Mouse (Mus musculus) frontal cortex, postnatal 25 days (tissue): ENCODE measurements around the gene Nap1l1.
A peak's percentile ranks its signal among the peaks of the same experiment; 100 is the strongest.

ENCODE experiments used
- DNase-seq, 2 experiments: peaks; one replicate each; pipeline ENCODE4 v3.0.0; 2022; ENCODE audit warnings: low spot score in 2 of 2

Gene Nap1l1

DNA sequence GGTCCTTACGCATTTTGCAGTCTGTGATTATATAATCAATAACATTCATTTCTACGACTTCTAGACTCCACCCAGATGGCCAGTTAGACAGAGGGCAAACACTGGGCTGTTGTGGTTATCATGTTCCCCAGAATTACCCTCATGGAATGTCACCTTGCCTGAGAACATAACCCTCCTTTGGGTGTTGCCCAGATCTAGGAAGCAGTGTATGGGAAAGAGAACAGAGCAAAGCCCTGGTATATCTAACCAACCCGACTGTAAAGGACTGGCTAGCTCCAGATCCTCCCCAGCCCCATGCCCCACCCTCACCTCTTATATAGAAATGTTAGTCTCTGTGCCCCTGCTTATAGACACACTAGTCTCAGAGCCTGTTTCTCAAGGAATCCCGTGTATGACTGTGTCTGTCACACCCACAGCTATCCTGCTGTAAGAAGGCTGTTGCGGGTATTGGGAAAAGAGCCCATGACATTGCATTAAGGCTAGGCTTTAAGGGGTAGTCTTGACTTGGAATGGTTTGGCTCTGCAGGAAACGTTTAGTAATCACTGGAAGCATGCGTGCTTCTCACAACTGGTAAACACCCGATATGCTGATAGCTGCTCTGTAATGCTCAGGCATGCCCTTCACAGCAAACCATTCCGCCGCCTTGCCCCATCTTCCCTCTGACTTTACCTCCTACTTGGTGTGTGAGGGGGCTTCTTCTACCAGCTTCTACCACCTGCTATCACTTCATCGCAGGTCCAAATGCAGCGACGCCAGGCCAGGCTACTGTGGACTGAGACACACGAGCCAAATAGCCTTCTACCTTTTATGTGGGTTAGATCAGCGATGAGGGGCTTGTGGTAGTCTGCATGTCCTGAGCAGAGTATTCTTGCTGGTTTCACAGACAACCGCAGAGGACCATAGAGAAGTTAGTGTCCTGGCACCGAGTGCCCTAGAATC, 42.3 kb downstream of the Nap1l1 start:
- no peak for DNase-seq

DNA sequence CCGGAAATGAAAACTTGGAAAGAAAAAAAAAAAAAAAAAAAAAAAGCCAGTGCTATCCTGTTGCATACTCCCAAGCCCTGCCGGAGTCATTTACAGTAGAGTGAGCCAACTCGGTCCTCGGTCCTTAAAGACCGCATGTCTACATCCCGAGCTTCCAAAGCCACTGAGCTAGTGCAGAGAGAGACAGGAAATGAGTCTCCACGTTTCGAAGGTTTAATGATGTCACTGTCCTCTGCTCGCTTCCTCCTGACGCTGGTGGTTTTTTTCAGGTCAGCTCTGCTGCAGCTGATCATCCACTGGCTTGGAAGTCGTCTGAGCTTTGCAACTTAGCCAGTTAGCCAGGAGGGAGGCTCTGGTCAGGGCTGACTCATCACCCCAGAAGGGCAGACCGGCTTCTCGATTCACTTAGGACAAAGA, 43.2 kb downstream of the Nap1l1 start:
- DNase-seq, result no peak

DNA sequence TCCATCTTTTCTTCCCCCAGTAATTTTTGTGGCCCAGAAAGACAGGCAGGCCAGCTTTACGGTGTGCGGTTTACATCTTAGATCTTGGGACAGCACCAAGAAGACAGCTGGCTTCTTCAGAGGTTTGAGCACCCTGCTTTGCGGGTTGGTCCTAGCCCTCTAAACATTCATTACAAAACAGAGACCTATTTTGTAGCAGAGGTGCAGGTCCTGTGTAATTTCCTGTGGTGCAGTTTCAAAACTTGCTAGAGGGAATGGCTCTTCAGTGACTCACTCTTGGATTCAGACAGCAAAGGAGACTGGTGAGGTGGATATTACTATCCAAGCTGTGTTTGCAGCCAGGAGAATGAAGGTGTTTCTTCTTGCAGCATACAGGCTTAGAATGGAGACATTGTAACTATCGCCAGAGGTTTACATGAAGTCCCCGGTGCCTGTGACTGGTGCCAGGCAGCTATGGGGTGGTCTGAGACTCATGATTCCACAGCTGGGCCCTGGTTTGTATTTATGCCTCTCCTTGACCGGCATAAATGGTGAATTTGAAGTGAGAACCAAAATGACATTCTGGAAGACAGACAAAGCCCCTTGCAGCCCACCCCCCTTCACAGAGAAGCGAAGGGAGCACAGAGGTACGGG, 43.9 kb downstream of the Nap1l1 start:
- DNase-seq, result no peak

DNA sequence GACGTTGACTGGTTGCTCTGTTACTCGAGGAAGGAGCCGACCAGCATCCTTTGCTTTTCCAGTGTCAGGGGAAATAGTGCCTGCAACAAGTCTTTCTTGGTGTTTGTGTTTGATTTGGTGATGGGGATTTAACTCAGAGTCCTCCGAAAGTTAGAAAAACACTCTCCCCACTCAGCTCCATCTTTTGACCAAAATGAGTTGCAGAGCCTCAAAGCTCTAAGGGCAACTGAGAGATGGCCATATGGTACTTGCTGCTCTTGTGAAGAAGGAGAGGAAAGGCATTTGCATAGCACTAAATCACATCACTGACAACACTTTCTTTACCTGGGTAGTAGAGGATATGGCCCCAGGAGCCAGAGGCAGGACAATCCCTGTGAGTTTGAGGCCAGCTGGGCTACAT, 45.3 kb downstream of the Nap1l1 start:
- no peak for DNase-seq

DNA sequence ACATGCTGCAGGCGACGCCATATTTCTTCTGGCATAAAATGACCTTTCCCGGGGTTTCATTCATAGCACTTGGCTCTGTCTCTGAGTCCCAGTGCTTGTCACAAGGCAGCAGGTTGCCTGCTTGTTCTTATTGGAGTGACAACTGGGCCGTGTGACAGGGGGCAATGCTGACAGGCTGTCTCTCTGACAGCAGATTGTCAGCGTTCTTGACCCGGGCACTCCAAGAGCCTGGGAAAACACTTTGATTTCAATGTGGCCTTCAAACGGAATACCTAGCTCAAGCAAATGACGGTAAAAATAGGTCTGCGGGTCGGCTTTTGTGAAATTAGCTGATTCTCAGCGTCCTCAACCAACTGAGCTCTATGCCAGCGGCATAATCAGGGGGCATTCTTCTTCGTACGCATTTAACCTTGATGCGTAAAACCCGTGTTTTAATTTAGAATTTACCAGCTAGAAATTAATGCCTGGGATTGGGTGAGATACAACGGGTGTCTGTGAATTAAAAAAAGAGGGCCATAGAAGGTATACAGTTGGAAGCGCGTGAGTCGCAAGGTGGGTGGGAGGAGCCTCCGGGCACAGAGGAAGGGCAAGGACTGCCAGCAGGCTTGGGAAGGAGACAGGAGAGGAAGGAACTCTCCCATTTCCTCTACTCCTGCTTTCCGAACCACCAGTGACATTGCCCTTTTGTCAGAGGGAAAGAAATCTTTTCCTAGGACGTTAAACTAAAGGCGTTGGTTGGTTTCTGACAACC, 46.8 kb downstream of the Nap1l1 start:
- DNase-seq, result no peak

DNA sequence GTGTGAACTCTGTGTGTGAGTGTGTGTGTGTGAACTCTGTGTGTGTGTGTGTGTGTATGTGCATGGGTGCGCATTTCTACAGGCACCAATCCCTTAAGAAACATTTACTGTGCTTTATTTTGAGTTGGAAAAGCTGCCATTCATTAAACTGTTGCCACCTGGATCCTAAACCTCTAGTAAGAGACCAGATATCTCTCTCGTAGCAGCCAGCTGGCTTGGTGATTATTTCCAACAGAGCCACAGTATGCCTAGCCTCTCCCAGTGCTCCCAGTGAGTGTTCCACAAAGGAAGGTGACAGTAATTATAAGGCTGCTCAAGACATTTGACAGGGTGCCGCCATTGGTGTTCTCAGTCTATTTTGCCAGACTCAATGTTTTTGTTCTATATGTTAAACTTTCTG, 47.6 kb downstream of the Nap1l1 start:
- DNase-seq, result no peak

DNA sequence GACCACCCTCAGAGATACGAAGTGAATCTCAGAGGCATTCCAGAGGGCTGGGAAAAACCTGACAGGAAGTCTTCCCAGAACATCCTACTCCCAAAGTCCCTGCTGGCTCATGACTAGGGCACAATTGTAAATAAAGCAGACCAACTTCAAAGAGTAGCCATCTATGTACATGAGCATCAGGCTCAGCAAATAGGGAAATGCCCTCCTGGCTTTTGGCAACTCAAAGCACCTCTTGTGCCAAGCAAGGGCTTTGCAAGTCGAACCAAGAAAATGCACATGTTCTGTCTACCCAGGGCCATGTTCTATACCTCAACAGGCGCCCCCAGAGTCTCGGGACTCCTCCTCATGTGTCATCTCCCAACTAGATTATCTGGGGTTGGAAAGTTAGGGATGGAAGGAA, 48.6 kb downstream of the Nap1l1 start:
- DNase-seq, result no peak

DNA sequence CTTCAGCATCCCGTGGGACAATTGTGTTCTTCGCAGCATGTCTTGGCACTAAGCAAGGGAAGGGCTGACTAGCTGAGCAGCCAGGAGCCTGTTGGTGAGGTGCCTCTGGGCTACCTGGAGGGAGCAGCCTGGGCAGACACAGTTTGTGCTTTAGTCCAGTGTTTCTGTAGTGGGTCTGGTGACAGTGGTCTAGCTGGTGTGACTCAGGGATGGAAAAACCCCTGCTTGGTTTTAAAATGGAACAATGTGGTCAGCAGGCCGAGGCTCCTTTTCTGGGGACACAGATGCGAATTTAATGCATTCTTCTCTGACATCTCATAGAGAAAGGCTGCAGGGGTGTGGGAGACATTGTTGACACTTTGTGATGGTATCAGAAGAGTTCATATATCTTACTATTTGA, 49.2 kb downstream of the Nap1l1 start:
- DNase-seq, result no peak

DNA sequence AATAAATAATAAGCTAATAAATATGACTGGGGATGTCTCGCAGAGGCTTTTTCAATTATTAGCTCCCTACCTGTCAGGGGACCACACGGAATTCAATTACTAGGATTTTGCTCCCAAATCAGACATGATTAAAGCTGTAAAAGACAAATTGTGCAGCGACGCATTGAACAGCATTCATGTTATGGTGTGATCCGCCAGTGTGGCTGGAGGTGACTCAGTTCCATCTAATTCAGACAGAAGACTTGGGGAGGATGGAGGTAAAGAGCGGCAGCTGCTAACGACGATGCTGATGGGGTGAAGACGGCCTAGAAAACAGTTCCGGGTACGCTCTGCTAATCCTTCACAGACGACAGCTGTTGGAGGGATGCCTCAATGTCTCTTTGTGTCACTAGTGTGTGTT, 50.9 kb downstream of the Nap1l1 start:
- DNase-seq, result no peak

DNA sequence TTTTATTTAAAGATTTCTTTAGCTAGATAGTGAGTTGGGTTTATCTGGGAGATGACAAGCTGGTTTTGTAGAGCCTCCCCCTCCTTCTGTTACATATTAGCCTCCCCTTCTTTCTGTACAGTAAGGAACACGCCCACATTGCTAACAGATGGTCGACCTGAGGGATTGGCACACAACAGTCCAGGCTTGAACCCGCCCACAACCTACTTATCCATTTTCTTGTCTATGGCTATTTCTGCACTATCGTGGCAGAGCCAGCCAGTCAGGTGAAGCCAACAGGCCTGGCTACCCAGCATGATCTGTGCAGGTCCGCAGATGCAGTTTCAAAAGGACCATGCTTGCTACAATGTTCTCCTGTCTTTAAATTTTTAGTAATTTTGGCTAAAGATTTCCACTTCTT, 54.0 kb downstream of the Nap1l1 start:
- DNase-seq, result no peak

DNA sequence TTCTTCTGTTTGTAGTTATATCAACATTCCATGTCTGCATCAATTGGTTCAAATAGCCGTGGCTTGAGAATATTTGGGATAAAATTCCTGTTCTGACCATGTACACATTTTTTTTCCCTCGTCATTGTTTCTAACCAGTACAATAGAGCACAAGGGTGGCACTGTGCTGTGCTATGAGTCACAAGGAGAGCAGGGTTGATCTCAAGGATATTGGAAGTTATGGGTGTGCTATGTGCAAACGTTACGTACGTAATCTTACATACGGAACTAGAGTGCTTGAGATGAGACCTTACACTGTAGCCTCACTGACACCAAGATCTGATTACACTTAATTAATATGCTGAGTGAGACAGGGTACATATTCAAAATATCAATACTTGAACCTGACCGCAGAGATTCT, 54.6 kb downstream of the Nap1l1 start:
- no peak for DNase-seq

DNA sequence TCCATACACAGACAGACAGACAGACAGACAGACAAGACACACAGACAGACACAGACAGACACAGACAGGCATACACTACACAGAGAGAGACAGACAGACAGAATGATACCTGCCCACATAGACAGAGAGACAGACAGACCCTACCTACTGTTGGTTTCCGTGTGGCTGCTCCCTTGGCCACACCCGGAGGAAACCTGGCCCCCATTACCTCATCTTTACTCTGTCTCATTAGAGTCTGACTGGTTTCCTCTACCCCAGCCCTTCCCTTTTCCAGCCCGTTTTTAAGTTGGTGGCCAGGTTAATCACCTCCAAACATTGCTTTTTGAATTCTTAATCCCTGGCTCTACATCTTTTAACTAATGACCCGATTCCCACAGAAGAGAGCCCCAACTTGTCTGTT, 55.3 kb downstream of the Nap1l1 start:
- DNase-seq, result no peak

DNA sequence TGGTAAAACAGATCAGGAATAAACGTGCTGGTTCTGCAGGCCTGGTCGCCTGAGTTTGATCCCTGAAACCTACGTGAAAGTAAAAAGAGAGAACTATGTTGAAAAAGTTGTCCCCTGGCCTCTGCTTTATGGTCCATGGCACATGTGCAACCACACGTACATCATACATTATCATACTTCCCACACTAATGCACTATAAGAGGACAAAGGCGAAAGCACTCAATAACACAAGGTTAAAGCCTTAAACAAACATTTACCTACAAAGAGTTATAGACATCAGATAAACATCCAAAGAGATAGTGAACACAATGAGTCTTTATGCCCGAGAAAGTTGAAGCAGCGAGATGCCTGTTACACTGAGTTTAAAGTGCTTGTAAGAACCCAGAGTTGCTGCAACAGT, 57.4 kb downstream of the Nap1l1 start:
- DNase-seq, result no peak

DNA sequence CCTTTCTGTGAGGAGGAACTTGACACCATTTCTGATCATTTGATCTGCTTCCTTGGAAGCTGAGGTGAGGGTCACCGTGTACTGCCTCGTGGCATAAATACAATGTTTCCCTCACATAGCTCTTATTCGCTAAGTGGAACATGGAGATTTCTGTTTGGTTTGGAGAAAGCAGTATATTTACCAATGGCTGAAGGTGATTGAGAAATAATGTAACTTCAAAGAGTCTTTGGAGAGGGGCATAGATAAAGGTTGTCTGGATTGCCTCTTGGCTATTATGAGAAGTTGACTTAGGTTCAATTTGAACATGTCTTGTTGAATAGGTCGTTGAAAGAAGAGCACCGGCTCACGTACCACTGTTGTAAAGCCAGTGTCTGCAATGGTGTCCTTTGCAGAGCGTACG, 61.7 kb downstream of the Nap1l1 start:
- DNase-seq, result no peak

DNA sequence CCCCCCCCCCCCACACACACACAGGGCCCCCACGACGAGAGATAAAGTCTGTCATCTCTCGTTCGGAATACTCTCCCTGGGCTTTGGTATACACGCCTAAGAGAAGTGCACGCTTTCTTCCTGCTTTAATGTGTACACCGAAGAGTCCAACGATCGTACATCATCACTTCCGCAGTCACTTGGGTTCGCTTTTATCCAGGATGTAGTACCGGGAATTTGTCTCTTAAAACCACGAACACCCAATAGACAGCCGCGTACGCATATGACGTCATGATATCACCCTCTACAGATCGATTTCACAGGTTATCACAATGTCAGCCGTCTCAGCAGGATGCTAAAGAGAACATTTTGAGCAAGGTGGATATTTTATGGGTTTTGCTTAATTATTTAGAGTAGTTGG, 64.4 kb downstream of the Nap1l1 start:
- no peak for DNase-seq

DNA sequence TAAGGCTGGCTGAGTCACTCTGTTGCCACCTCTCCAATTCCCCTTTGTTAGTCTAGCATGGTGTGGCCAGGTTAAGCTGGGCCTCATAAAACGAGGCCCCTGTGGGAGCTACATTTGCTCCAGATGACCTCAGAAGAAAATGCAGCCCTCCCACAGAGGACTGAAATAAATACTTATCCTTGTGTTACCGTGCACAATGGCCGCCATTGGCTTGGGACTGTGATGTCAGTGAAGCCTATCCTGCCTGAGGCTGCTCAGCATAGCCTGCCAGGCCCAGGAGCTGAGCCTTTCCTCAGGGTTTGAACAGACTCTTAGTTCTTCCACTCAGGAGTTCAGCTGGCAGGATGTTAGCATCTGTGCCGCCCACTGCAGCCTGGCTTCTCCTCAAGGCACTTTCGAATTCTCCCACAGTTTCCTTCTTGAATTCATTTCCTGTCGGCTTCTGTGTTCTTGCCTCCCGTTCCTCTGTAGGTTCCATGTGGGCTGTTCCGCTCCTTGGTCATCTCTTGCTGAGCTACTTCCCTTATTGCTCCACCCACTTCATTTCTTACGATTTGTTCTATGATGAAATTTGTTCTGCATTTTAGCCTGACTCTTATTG, 66.8 kb downstream of the Nap1l1 start:
- DNase-seq, result peak; percentile 29 to 33

DNA sequence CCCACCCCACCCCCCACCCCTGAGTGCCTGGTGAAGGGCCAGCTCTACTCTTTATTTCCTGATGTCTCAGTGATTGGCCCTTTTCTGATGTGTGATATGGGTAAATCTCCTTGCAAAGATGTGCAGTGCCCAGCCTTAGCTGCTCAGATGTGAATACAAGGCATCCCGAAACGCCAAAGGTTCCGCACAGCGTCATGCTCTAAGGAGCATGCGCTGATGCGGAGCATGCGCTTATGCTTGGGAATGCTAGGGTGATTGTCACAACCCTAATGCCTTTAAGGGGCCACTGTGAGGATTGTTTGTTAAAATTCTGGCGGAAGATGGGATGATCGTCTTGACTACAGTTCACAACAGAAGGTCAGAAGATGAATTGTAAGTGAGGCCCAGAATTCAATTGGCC, 67.7 kb downstream of the Nap1l1 start:
- no peak for DNase-seq

DNA sequence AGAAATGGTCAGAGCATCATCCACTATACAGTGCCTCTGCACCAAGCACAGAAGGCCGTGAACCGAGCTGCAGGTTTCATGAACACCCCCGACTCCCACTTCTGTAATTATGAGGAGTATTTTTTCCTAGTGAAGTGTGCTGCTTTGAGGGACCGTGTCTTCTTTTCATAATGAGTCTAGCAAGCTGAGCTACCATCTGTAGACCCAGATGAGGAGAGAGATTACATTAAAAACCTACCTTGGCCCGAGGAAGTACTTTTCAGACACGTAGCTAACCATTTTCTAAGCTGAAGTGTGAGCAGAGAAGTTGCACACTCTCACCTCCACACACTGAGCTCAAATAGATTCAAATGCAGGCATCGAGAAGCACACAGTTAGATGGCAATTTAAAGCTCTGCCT, 70.1 kb downstream of the Nap1l1 start:
- no peak for DNase-seq

DNA sequence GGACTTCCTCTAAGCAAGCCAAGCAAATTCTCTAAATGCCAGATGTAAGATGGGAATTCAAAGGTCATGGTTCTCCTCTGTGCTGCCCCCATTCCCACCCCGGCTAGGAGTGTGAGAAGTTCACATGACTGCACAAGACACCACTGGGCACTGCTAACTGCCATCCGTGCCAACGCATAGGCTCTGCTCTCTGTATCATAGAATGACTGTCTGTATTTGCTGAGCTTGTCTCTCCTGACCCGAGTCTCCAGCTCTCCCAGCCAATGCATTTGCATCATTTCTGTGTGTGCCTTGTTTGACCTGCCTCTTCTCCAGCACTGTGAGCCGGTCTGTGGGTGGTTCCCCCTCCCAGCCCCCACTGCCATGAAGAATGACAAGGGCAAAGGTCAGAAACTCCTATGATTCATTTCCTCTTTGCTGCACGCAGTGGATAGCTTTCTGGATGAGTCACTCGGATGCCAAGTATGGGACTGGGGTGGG, 70.8 kb downstream of the Nap1l1 start:
- DNase-seq, result no peak

DNA sequence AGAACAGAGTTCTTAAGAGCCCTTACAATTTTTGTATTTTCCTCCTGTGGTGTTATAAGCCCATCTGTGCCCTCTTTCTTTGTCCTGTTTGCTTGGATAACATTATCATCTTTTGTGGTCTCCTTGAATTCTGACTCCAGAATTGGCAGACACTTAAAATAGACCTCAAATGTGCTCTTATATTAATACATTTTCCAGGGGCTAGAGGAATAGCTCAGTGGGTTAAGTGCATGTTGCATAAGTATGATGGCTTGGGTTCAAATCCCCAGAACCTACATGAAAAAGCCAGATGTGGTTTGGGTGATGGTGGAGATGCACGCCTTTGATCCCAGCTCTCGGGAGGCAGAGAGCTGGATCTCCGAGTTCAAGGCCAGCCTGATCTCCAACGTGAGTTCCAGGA, 71.3 kb downstream of the Nap1l1 start:
- DNase-seq, result no peak

DNA sequence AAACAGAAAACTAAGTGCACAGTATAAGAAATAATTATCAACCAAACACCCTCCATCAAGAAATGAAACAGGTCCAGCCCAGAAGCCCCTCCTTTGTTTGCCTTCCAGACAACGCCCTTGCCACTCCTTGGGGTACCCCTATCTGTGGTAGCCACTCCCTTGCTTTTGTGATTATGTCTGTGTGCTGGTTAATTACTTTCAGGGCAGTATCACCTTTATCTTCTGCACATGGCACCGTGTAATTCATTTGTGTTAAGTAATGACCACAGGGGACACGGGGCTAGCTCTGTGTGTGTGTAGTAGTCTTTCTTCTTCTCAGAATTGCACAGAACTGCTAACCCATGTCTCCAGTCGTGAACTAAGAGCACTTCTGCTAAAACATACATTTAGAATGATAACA, 72.6 kb downstream of the Nap1l1 start:
- DNase-seq, result no peak
